Mouse (Mus musculus): ENCODE measurements around the gene H2afy.

DNA sequence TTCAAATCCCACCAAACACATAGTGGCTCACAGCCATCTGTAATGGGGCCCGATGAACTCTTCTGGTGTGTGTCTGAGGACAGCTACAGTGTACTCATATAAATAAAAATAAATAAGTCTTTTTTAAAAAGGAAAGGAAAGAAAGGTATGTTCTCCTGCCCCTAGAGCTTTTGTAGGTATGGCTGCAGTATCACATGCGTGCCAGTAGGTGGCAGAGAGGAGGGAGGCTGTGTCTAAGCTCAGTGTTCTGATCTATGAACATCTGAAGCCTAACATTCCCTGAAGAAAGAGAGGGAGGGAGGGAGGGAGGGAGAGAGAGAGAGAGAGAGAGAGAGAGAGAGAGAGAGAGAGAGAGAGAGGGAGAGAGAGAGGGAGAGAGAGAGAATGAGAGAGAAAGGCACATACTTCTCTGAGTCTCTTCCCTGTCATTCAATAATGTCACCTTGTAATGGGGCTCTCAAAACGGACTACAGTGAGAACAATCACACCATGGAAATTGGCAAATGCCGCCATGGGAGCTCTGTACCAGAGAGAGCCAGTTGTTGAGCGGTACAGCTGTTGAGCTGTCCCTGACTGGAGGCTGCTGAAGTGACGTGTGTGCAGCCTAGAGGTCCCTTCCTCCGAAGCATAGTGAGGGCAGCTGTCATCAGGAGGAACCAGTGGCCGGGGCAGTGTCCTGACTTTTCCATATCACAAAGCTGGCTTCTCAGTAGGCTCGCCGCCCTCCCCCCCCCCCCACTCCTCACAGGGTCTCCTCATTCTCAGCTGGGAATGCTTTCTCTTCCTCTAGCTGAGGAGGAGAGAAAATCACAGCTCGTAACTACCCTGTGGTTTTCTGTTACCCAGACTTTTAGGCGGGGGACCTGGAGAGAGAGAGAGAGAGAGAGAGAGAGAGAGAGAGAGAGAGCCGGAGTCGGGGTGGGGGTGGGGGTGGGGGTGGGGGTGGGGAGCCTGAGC lies 31.6 kb upstream of the H2afy start:
- TF ChIP-seq GATA1 (IDR thresholded peaks at IDR 0.05; ENCODE audit: low read length) (no peak), TAL1 (IDR thresholded peaks at IDR 0.05; ENCODE audit: low read length) (no peak)

All from erythroblast, embryonic 14.5 days (primary cell).